Mouse (Mus musculus): ENCODE results near the gene Trappc3. TPM values are rescaled to one million over a fixed set of nuclear protein-coding genes. Genes with fewer than 3 reads are reported as not detected.
A peak's percentile ranks its signal among the peaks of the same experiment; 100 is the strongest.

Trappc3 gene
- polyA plus RNA-seq, 1 experiment from 2014 or later: 86.8 TPM

DNA sequence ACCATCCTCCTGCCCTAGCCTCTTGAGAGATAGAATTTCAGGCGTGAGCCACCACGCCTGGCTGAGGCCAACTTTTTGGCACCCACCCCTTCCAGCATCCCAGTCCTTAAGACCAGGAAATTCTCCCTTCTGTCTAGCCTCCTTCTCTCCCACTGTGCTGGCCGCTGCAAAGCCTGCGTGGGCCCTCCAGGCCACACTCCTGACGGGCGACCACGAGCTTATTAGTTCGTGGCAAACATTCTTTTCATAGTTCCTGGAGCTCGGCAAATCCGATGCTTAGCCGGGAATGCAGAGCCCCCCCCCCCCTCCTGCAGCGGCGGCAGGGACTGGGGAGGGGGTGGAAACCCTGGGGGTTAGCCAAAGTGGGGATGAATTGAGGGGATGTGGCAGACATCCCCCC is 29.1 kb downstream of the Trappc3 start:
- H3K27me3 ChIP-seq (ENCODE audit: poor library complexity, severe bottlenecking): peaks cover 76% of the 10 kb centered on the region
- whole genome bisulfite sequencing: 24% methylated on average over 13 of the region's 13 CpGs
- peak overlapping the region; percentile 31; the same call in 1 of the 2 replicates for H3K27ac ChIP-seq
- H3K4me3 ChIP-seq: no peak overlapping the region
- no peaks in the 10 kb centered on the region for H3K9me3 ChIP-seq
- H3K36me3 ChIP-seq (replicated peaks): no peaks in the 10 kb centered on the region
- H3K4me1 ChIP-seq: peaks cover 37% of the 10 kb centered on the region
- no peak for DNase-seq (ENCODE audit: extremely low spot score, low spot score)

DNA sequence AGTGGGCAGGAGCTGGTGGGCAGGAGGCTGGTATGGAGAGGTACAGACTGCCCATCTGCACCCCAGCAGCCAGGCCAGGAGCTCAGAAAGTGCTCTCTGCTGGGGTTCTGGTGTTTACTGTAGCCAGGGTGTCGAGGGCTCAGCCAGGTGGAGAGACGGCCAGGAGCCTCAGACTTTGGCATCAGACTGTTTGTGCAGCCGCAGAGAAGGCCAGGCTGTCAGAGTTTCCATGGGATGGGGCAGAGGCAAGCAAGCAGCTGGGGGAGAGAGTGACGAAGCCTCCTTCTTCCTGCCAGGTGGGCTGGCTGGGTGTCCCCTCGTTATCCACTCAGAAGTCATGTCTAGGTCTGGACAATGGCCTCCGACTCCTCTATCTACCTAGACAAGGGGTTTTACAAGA is 33.0 kb downstream of the Trappc3 start:
- Histone ChIP-seq H3K4me1 (peaks cover 30% of the 10 kb centered on the region), H3K36me3 (replicated peaks) (no peaks in the 10 kb centered on the region), H3K9me3 (0 out of 2 replicates have a peak, but pooled peaks cover 3% of the 10 kb centered on the region), H3K4me3 (no peak overlapping the region), H3K27ac (no peak overlapping the region), H3K27me3 (ENCODE audit: poor library complexity, severe bottlenecking) (peaks cover 76% of the 10 kb centered on the region)
- DNase-seq (ENCODE audit: extremely low spot score, low spot score): no peak
- WGBS: 68% methylated on average over 6 of the region's 6 CpGs

DNA sequence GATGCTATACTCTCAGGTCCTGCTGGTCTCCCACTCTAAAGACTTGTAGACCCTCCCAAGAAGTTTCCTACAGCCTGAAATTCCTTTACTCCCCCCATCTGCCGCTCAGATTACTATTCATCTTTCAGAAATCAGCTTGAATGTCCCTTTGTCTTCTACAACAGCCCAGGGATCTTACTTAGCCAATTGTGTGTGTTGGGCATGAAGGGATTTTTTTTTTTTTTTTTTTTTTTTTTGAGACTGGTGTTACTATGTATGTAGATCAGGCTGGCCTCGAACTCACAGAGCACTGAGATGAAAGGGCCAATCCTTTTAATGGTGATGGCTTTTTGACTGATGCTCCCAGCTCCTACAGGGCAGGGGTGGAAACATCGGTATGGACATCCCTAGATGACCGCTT is 33.8 kb downstream of the Trappc3 start:
- H3K27me3 ChIP-seq (ENCODE audit: poor library complexity, severe bottlenecking): peaks cover 76% of the 10 kb centered on the region
- peaks cover 35% of the 10 kb centered on the region for H3K4me1 ChIP-seq
- DNase-seq (ENCODE audit: extremely low spot score, low spot score): no peak
- no peak overlapping the region for H3K4me3 ChIP-seq
- H3K9me3 ChIP-seq: 0 out of 2 replicates have a peak, but pooled peaks cover 3% of the 10 kb centered on the region
- WGBS: 41% methylated on average over 4 of the region's 4 CpGs
- H3K36me3 ChIP-seq (replicated peaks): no peaks in the 10 kb centered on the region
- H3K27ac ChIP-seq: no peak overlapping the region

DNA sequence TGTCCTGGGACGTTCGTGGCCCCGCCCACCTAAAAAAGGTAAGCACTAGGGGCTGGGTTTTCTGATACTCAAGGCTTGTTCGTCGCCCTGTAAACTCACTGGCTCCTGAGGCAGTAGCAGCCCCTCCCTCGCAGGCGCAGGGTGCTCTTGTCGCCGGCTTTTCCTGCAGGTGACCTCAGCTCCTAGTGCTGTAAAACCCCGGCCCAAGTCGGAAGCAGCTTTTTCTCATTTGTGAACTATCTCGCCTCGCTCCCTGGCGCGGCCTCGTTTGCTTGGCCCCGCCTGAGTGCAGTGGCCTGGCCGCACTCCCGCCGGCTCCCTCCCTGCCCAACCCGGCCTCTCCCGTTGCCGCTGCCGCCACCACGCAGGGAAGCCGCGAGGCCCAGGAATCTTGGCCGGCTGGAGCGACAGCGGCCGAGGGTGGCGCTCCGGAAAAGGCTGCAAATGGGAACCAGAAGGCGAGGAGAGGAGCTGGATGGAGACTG is 34.5 kb downstream of the Trappc3 start:
- H3K27me3 ChIP-seq (ENCODE audit: poor library complexity, severe bottlenecking): peaks cover 76% of the 10 kb centered on the region
- DNase-seq (ENCODE audit: extremely low spot score, low spot score): peak; percentile 62
- WGBS: under 1% methylated on average over 34 of the region's 34 CpGs
- peak overlapping the region; percentile 47 for H3K4me3 ChIP-seq
- no peaks in the 10 kb centered on the region for H3K36me3 ChIP-seq (replicated peaks)
- H3K9me3 ChIP-seq: 0 out of 2 replicates have a peak, but pooled peaks cover 3% of the 10 kb centered on the region
- peaks cover 35% of the 10 kb centered on the region for H3K4me1 ChIP-seq
- peak overlapping the region; percentile 77 for H3K27ac ChIP-seq

DNA sequence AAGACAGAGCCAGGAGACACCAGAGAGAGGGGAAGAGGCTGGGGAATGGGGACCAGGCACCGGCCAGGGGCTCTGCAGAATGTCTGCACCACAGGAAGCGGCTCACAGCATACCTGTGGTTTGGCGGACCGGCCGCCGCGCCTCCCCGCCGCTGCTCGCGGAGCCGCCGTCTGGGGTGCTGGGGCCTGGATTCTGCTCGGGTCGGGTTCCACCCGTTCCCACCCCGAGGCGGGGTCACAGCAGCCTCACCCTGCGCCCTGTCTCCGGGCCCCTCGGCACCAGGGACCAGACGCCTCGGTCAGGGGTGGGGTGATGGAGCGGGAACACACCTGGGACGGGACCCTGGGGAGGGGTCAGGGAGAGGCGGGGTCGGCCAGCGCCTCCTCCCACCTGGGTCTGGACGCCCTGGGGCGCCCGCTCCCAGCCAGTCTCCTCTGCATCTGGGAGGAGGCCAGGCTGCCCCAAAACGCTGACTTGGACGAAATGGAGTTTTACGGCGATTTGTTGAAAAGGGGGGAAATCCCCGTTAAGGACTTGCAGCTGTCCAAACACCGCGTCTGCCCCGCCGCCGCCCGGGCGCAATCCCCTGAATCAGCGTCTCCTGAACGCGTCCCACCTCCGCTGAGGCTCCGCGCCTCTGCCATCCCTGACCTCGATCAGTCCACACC is 38.9 kb downstream of the Trappc3 start:
- under 1% methylated on average over 50 of the region's 50 CpGs for WGBS
- Histone ChIP-seq H3K36me3 (replicated peaks) (no peaks in the 10 kb centered on the region), H3K9me3 (peaks cover 6% of the 10 kb centered on the region), H3K4me1 (peaks cover 42% of the 10 kb centered on the region), H3K4me3 (peak overlapping the region; percentile 41), H3K27ac (peak overlapping the region; percentile 62), H3K27me3 (ENCODE audit: poor library complexity, severe bottlenecking) (peaks cover 85% of the 10 kb centered on the region)
- DNase-seq (ENCODE audit: extremely low spot score, low spot score): no peak

DNA sequence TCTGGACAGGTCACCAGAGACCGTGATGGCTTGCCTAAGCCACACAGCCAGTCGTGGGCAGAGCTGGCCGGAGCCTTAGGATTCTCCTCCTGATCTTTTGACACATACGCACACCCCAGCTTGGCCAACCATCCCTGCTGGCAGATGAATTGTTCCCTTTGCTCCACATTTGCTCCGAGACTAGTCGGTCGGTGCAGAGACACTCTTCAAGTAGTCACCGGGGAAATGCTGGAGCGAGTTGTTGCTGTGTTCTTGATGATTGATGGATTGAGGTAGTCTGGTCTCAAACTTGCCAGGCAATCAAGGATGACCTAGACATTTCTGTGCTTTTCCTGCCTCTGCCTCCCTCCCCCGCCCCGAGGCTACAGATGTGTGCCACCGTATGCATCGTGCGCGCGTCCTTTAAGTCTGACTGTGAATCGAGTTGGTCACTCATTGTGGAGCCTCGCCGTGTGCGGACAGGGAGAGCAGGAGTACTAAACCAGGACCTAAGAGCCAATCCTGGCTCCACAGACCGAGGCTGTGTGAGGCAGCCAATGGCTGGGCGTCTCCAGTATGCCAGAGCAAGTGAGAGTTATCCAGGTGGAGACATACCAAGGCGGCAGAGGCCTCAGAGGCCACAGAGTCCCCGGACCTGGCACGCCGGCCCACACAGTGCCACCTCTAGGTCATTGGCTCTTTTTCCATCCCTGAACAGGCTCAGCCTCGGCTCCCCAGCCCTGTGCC is 39.6 kb downstream of the Trappc3 start:
- Histone ChIP-seq H3K27ac (peak overlapping the region; percentile 62), H3K4me1 (peaks cover 38% of the 10 kb centered on the region), H3K36me3 (replicated peaks) (no peaks in the 10 kb centered on the region), H3K4me3 (peak overlapping the region; percentile 41), H3K9me3 (peaks cover 8% of the 10 kb centered on the region), H3K27me3 (ENCODE audit: poor library complexity, severe bottlenecking) (peaks cover 78% of the 10 kb centered on the region)
- WGBS: 3% methylated on average over 27 of the region's 27 CpGs
- no peak for DNase-seq (ENCODE audit: extremely low spot score, low spot score)

DNA sequence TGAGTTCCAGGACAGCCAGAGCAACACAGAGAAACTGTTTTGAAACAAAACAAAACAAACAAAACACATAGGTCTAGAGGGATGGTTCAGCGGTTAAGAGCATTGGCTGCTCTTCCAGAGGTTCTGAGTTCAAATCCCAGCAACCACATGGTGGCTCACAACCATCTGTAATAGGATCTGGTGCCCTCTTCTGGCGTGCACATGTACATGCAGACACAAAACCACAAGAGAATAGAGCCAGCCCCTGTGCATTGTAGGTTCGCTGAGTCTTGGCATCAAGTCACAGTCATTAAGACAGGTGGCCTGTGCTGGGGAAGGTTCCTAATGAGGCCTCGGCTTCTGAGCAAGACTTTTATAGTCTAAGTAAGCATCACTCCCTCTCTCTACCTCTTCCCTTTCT is 41.8 kb downstream of the Trappc3 start:
- Histone ChIP-seq H3K4me1 (peaks cover 31% of the 10 kb centered on the region), H3K4me3 (no peak overlapping the region), H3K36me3 (replicated peaks) (no peaks in the 10 kb centered on the region), H3K27ac (no peak overlapping the region), H3K9me3 (peaks cover 8% of the 10 kb centered on the region), H3K27me3 (ENCODE audit: poor library complexity, severe bottlenecking) (peaks cover 65% of the 10 kb centered on the region)
- 69% methylated on average over 4 of the region's 4 CpGs for WGBS
- no peak for DNase-seq (ENCODE audit: extremely low spot score, low spot score)

DNA sequence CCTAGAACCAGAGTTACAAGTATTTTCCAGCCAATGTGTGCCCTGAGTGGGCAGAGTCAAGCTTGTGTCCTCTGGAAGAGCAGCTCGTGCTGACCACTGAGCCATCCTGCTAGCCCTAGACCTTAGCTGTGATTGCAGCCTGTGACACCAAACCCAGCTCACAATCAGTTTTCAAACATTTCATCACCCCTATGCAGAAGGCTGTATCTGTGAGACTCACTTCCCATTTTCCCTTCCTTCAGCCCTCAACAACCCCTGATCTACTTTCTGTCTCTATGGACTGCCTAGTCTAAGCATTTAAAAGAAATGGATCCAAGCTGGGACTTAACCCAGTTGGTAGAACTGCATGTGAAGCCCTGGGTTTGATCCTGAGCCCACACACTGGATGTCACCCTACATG is 43.3 kb downstream of the Trappc3 start:
- H3K9me3 ChIP-seq: peaks cover 5% of the 10 kb centered on the region
- H3K27me3 ChIP-seq (ENCODE audit: poor library complexity, severe bottlenecking): peaks cover 56% of the 10 kb centered on the region
- DNase-seq (ENCODE audit: extremely low spot score, low spot score): no peak
- WGBS: 91% methylated on average over 1 of the region's 1 CpGs
- no peaks in the 10 kb centered on the region for H3K36me3 ChIP-seq (replicated peaks)
- H3K4me3 ChIP-seq: no peak overlapping the region
- peaks cover 41% of the 10 kb centered on the region for H3K4me1 ChIP-seq
- no peak overlapping the region for H3K27ac ChIP-seq

DNA sequence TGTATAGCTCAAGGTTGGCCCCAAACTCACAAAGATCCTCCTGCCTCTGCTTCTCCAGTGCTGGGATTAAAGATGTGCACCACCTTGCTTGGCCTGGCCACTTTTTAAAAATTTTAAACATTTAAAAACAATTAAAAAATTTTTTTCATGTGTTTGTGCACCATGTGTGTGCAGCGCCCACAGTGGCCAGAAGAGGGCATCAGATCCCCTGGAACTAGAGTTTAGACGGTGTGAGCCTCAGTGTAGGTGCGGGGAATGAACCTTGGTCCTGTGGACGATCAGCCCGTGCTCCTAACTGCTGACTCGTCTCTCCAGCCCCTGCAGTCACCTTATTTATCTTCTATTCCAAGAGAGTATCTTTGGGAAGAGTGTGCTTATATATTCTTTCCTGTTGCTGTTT is 43.9 kb downstream of the Trappc3 start:
- Histone ChIP-seq H3K27me3 (ENCODE audit: poor library complexity, severe bottlenecking) (peaks cover 50% of the 10 kb centered on the region), H3K4me1 (peaks cover 34% of the 10 kb centered on the region), H3K36me3 (replicated peaks) (no peaks in the 10 kb centered on the region), H3K9me3 (peaks cover 5% of the 10 kb centered on the region), H3K27ac (no peak overlapping the region), H3K4me3 (no peak overlapping the region)
- DNase-seq (ENCODE audit: extremely low spot score, low spot score): no peak
- 91% methylated on average over 6 of the region's 6 CpGs for WGBS

DNA sequence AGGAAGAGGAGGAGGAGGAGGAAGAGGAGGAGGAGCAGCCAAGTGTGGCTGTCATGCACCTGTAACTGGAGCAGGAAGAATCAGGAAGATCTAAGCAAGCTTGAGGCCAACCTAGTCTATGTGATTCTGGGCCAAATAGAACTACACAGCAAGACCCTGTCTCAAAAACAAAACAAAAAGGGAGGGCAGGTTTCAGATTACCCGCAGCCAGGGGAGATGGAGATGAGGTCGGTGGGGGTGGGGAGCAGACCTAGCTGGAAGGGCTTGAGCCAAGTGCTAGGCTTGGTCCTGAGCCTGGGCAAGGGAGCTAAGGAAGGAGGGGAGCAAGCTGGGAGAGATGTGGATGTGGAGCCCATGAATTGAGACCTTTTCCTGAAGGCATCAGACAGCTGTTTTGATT is 44.7 kb downstream of the Trappc3 start:
- Histone ChIP-seq H3K27ac (no peak overlapping the region), H3K27me3 (ENCODE audit: poor library complexity, severe bottlenecking) (peaks cover 42% of the 10 kb centered on the region), H3K36me3 (replicated peaks) (no peaks in the 10 kb centered on the region), H3K4me3 (no peak overlapping the region), H3K9me3 (peaks cover 5% of the 10 kb centered on the region), H3K4me1 (peaks cover 27% of the 10 kb centered on the region)
- WGBS: 15% methylated on average over 2 of the region's 2 CpGs
- DNase-seq (ENCODE audit: extremely low spot score, low spot score): no peak

DNA sequence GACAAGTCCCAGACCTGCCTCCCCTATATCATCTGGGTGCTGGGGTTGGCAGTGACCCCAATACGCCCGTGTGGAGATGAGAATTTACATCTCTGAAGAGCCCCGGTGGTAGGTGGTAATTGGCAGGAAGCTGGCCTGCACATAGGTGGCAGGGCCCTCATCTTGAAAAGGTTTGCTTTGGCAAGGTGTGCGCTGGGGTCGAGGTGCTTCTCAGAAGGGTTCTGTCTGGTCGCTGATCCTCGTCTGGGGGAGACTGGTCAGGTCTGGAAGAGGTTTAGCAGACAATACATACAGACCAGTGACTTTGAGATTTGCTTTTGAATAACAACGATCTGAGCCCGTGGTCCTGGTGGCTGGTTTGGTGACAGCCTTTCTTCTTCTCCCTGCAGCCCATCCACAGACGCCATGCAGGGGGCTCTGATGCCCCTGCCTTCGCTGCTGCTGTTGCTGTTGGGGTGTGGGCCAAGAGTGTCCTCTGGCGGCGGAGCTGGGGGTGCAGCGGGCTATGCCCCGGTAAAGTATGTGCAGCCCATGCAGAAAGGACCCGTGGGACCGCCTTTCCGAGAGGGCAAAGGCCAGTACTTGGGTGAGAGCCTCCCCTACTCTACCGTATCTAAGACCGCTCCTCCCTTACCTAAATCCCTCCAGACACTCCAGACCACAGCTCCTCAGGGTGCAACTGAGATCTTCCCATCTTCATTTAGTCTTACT is 47.2 kb downstream of the Trappc3 start:
- peak overlapping the region; percentile 53 for H3K27ac ChIP-seq
- peaks cover 5% of the 10 kb centered on the region for H3K9me3 ChIP-seq
- WGBS: 16% methylated on average over 20 of the region's 20 CpGs
- H3K4me1 ChIP-seq: peaks cover 37% of the 10 kb centered on the region
- no peaks in the 10 kb centered on the region for H3K36me3 ChIP-seq (replicated peaks)
- peak overlapping the region; percentile 46 for H3K4me3 ChIP-seq
- H3K27me3 ChIP-seq (ENCODE audit: poor library complexity, severe bottlenecking): peaks cover 17% of the 10 kb centered on the region
- DNase-seq (ENCODE audit: extremely low spot score, low spot score): no peak

DNA sequence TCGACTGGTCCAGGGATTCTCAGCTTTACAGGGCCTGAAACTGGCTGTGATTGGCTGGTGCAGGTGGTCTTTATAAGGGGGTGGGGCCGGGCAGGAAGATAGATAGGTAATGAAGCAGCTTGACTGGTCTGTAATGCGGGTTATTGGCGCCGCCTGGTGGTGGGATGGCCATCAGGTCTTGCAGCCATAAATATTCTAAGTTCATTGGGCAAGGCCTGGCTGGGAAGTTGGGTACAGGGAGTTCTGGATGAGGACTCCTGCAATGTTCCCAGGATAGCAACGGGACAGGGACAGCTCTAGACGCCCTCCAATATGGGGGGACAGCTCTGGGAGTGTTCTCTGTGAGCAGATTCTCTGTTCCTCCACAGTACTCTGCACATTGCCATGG is 47.8 kb downstream of the Trappc3 start:
- DNase-seq (ENCODE audit: extremely low spot score, low spot score): peak; percentile 94
- WGBS: 1% methylated on average over 7 of the region's 7 CpGs
- Histone ChIP-seq H3K36me3 (replicated peaks) (peaks cover 5% of the 10 kb centered on the region), H3K9me3 (peaks cover 5% of the 10 kb centered on the region), H3K27ac (peak overlapping the region; percentile 53), H3K4me3 (peak overlapping the region; percentile 46), H3K4me1 (peaks cover 43% of the 10 kb centered on the region), H3K27me3 (ENCODE audit: poor library complexity, severe bottlenecking) (peaks cover 15% of the 10 kb centered on the region)
